Mouse (Mus musculus) lung, embryonic 14.5 days (tissue): ENCODE measurements at regions not wholly inside any gene's neighbourhood (a gene's known extent, or its start where the extent isn't known, plus 50 kb on each side); places are given as distances from the start of the nearest gene placed in this dataset.
A peak's percentile ranks its signal among the peaks of the same experiment; 100 is the strongest.

Experiments used
- ATAC-seq: fragments of 200-750 bp; cut with Nextera tagmentation; 2 replicates; pipeline ENCODE4 v1.8.0; 2017; ENCODE audit warnings: mild to moderate bottlenecking, moderate TSS enrichment, moderate library complexity; ENCODE audit not compliant: insufficient read depth
- DNase-seq: peaks from one replicate; pipeline ENCODE4 v3.0.0-alpha.2; 2015
- H3K27ac ChIP-seq: fragments of 300-500 bp; sonication (generic); 2 replicates; pipeline ENCODE4 v1.5.1; 2014; ENCODE audit warnings: low read depth, mild to moderate bottlenecking, moderate library complexity
- H3K27me3 ChIP-seq: fragments of 300-500 bp; sonication (generic); 2 replicates; pipeline ENCODE4 v1.6.1; 2014; ENCODE audit warnings: low read length, control low read depth; ENCODE audit not compliant: insufficient read depth
- H3K36me3 ChIP-seq: fragments of 300-500 bp; sonication (generic); 2 replicates; pipeline ENCODE4 v1.6.1; 2014; ENCODE audit warnings: control low read depth; ENCODE audit not compliant: insufficient read depth
- H3K4me1 ChIP-seq: fragments of 300-500 bp; sonication (generic); 2 replicates; pipeline ENCODE4 v1.6.1; 2014; ENCODE audit warnings: antibody characterized with exemption, control low read depth; ENCODE audit not compliant: insufficient read depth
- H3K4me2 ChIP-seq: fragments of 300-500 bp; sonication (generic); 2 replicates; pipeline ENCODE4 v1.6.1; 2014; ENCODE audit warnings: mild to moderate bottlenecking
- H3K4me3 ChIP-seq: fragments of 300-500 bp; sonication (generic); 2 replicates; pipeline ENCODE4 v1.5.1; 2014; ENCODE audit warnings: low read depth, low read length
- H3K9ac ChIP-seq: fragments of 300-500 bp; sonication (generic); 2 replicates; pipeline ENCODE4 v1.6.1; 2014
- H3K9me3 ChIP-seq: fragments of 300-500 bp; sonication (generic); 2 replicates; pipeline ENCODE4 v1.6.1; 2016; ENCODE audit warnings: low read depth, low read length, control low read depth
- CTCF ChIP-seq: IDR thresholded peaks from 2 replicates; pipeline ENCODE4 v1.5.1; 2016; ENCODE audit warnings: antibody characterized with exemption, low read depth
- WGBS: fragments of 180-500 bp; shearing (Covaris S2); extraction: QIAGEN DNeasy Blood & Tissue Kit; methylation state at CpG from one replicate; pipeline ENCODE4 v1.1.7; 2014; 5-methylcytosine and 5-hydroxymethylcytosine counted together

DNA sequence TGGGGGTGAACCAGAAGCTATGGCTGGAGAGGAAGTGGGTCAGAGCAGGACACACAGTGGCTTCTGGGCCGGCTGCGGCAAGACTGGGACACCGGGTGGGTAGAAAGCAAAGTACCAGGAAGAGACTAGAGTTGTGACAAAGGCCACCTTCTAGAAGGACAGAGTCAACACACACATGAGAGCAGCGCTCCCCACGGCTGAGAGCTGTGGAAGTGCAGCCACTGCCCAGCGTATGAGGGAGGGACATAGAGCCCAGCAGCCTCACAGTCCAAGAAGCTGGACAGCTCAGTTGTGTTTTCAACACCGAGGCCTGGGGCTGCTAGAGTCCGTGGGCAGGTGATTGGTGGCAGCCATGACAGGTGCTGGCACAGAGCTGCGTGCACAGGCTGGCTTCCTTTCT lies 145.6 kb upstream of the Lemd2 start:
- no peak for DNase-seq
- Histone ChIP-seq H3K4me3 (no peak overlapping the region), H3K27ac (no peak overlapping the region), H3K4me1 (no peaks in the 10 kb centered on the region), H3K36me3 (no peaks in the 10 kb centered on the region), H3K9ac (no peak overlapping the region), H3K4me2 (no peak overlapping the region), H3K27me3 (no peaks in the 10 kb centered on the region), H3K9me3 (no peaks in the 10 kb centered on the region)
- WGBS, result 77% methylated on average over 9 of the region's 9 CpGs
- ATAC-seq, result no peak
- no peak for TF ChIP-seq CTCF

DNA sequence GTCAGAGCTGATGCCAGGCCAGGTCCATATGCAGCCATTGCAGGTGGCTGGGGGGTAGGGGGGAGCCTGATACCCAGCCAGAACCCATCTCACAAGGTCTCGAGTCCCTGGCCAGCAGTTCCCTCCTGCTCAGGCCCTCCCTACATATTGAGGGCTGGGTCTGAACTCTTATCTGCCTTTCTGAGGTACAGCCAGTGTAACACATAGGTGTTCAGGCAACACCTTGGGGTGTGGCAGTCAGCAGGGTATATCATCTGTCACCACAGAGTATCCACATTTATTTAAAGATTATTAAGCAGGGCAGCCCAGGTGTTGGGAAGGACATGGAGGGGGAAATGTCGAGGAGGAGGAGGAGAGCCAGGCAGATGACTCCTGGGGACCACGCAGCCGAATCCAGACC lies 145.2 kb upstream of the Lemd2 start:
- TF ChIP-seq CTCF, result no peak
- Histone ChIP-seq H3K4me1 (no peaks in the 10 kb centered on the region), H3K9me3 (no peaks in the 10 kb centered on the region), H3K4me2 (no peak overlapping the region), H3K36me3 (no peaks in the 10 kb centered on the region), H3K27ac (no peak overlapping the region), H3K9ac (no peak overlapping the region), H3K4me3 (no peak overlapping the region), H3K27me3 (no peaks in the 10 kb centered on the region)
- no peak for DNase-seq
- 80% methylated on average over 4 of the region's 4 CpGs for WGBS
- ATAC-seq, result no peak

DNA sequence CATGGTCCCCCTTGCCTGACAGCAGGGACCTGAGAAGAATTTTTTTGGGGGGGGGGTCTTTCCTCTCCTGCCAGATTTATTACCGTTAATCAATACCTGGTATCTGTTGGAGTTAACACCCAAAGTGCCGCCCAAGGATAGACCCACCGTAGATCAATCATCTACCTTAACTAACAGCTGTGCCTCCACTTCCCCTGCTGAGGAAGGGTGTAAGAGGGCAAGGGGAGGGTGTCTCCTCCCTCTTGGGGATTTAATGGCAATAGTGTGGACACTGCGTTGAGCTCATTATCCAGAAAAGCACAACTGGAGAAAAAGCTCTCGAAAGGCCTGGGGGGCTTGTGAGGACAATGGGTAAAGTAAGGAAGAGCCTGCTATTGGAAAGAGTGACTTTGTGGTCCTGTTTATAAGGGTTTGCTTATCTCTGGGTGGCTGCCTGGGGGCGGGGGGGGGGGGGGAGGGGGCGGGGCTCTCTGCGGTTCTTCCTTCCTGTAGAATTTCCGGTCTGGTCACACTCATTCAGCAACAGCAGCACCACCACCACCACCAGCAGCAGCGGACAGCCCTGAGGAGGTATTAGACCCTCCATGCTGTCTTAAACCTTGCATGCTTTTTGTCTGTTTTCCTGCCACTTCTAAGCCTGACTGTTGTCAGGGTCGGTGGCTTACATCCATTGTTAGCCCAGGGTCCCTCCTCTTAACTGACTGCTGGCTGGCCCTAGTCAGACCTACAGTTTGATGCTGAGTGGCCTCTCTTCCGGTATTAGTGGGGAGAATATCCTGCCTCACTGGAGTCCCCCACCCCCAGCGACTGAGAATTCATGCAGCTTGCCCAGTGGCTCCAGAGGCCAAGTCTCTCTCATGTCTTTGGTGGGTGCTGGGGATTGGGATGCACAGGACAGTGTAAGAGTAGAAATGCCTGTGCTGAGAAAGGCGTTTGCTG lies 138.0 kb upstream of the Lemd2 start:
- no peak overlapping the region for H3K9ac ChIP-seq
- H3K27me3 ChIP-seq, result no peaks in the 10 kb centered on the region
- 52% methylated on average over 11 of the region's 14 CpGs for WGBS
- peaks cover 3% of the 10 kb centered on the region; the same call in 1 of the 2 replicates for H3K4me1 ChIP-seq
- H3K36me3 ChIP-seq, result no peaks in the 10 kb centered on the region
- no peak overlapping the region for H3K4me3 ChIP-seq
- TF ChIP-seq CTCF, result no peak
- no peak for DNase-seq
- ATAC-seq, result no peak
- no peaks in the 10 kb centered on the region for H3K9me3 ChIP-seq
- H3K4me2 ChIP-seq, result peak overlapping the region; percentile 35; the same call in 1 of the 2 replicates
- H3K27ac ChIP-seq, result no peak overlapping the region

DNA sequence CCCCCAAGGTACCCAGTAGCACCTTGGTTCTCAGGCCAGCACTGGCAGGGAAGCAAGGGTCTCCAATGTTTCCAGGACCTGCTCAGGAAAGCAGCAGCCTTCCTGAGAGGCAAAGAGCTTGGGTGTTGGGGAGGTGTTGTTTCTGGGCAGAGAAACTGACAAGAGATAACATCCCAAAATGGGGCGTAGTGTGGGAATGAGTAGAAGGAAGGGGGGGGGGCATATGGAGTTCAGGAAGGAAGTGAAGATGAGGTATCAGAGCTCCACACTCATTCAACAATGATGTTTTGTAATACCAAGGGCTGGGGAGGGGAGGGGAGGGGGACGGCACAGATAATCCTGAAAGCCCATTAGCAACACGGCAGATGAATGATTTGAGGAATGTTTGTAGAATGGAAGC lies 135.6 kb upstream of the Lemd2 start:
- H3K9ac ChIP-seq, result no peak overlapping the region
- no peaks in the 10 kb centered on the region for H3K27me3 ChIP-seq
- no peak overlapping the region for H3K4me3 ChIP-seq
- no peak overlapping the region for H3K4me2 ChIP-seq
- H3K36me3 ChIP-seq, result no peaks in the 10 kb centered on the region
- DNase-seq, result no peak
- TF ChIP-seq CTCF, result no peak
- 61% methylated on average over 3 of the region's 3 CpGs for WGBS
- H3K4me1 ChIP-seq, result peaks cover 16% of the 10 kb centered on the region
- H3K9me3 ChIP-seq, result no peaks in the 10 kb centered on the region
- ATAC-seq, result no peak
- no peak overlapping the region for H3K27ac ChIP-seq

DNA sequence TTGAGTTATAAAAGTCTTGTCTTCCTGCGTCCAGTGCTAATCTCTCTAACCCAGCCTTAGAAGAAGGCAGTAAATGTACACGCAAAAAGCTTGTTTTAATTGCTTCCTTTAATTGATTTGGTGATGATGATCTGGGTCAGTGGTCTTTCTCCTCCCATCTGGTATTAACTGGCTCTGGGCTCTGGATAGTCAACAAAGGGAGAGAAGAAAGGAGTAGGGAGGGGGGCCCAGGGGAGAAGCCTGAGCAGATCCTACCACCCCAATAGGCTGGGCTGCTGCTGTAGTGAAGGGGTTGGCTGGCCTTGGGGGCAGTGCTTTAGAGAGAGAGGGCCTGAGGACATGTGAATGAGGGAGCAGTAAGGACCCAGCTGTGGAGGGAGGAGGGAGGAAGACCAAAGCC lies 135.0 kb upstream of the Lemd2 start:
- ATAC-seq (no peak; the same call in 1 of the 2 replicates), DNase-seq (no peak)
- Histone ChIP-seq H3K9me3 (no peaks in the 10 kb centered on the region), H3K9ac (no peak overlapping the region), H3K4me3 (no peak overlapping the region), H3K27me3 (no peaks in the 10 kb centered on the region), H3K4me2 (no peak overlapping the region), H3K27ac (no peak overlapping the region), H3K36me3 (no peaks in the 10 kb centered on the region), H3K4me1 (peaks cover 16% of the 10 kb centered on the region)
- 44% methylated on average over 2 of the region's 2 CpGs for WGBS
- no peak for TF ChIP-seq CTCF

DNA sequence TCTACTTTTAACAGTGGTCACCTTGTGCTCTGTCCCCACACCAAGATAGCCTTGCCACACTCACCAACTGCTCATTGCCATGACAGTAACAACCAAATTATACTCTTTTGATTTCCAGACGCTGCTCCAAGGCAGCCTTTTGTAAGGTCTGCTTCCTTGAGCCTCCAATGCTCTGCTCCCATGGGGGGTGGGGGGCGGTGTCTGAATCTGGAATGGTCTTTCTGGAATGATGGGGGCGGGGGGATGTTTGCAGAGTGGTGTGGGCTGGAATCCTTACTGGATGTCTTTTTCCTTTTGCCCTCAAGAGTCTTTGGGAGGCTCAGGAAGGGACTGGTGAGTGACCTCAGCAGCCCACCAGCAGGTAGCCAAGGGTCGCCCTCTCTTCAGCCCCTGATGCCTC lies 131.4 kb upstream of the Lemd2 start:
- ATAC-seq (no peak), DNase-seq (no peak)
- peaks cover 20% of the 10 kb centered on the region for H3K4me1 ChIP-seq
- no peak overlapping the region for H3K27ac ChIP-seq
- no peak for TF ChIP-seq CTCF
- H3K36me3 ChIP-seq, result no peaks in the 10 kb centered on the region
- WGBS, result 43% methylated on average over 4 of the region's 4 CpGs
- H3K27me3 ChIP-seq, result no peaks in the 10 kb centered on the region
- no peak overlapping the region for H3K4me3 ChIP-seq
- no peak overlapping the region for H3K4me2 ChIP-seq
- no peak overlapping the region for H3K9ac ChIP-seq
- no peaks in the 10 kb centered on the region for H3K9me3 ChIP-seq

DNA sequence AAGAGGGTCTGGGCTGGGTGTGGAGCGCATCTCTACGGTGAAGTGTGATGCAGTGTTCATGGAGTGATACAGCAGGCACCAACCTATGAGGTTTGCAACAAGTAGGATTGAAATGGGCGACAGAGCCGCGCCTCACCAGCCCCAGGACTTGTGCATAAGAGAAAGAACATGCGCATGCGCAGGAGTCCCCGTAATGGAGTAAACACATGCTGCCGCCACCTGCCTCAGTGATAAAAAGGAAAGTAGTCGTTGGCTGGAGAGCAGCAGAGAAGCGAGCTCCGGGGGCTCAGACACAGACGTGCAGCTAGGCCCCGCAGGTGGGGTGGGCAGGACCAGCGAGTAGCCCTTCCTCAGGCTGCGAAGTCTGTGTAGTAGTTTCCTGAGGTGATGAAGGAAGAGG lies 129.3 kb upstream of the Lemd2 start:
- Histone ChIP-seq H3K4me1 (peaks cover 24% of the 10 kb centered on the region), H3K9ac (no peak overlapping the region), H3K27ac (no peak overlapping the region), H3K36me3 (no peaks in the 10 kb centered on the region), H3K4me2 (no peak overlapping the region), H3K4me3 (no peak overlapping the region), H3K9me3 (no peaks in the 10 kb centered on the region), H3K27me3 (no peaks in the 10 kb centered on the region)
- no peak for DNase-seq
- no peak for TF ChIP-seq CTCF
- WGBS, result 74% methylated on average over 16 of the region's 16 CpGs
- no peak for ATAC-seq
